Mouse (Mus musculus): Measurements from ENCODE around the gene Tinag. TPM values are rescaled to one million over a fixed set of nuclear protein-coding genes. Genes with fewer than 3 reads are reported as not detected.
"Not testable (repeated sequence)": the region's sequence is repeated elsewhere in the genome, so short reads cannot be mapped to it uniquely, and the experiment has no call there.

The Tinag gene
- polyA plus RNA-seq (2015; fragmentation: Nextera tagmentation; extraction: Ambion mirVana): 12.4 and 15.2 TPM in 2 replicates

DNA sequence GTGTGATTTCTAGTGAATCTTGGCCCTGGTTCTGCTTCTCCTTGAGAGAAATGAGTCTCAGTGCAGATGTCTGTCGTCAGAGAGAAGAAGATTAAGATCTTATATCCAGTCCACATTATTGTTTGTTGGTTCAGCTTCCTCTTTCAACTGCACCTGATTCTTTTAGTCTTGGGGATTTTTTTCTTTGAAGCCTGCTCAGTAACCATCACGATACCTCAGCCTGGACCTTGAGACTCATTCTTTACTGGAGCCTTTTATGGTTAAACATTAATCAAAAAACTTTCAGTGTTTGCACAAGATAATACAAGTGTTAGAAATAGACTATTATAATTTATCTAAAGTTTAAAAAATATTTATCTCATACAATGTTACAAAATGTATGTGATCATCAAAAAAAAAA, at the start of gene Tinag:
Gene Tinag, minus strand, starts transcription at position 210 of the 400 bp plus-strand sequence.
- Histone ChIP-seq H3K36me3 (no peaks in the 10 kb centered on the region), H3K4me1 (replicated peaks) (no peaks in the 10 kb centered on the region), H3K4me3 (replicated peaks) (peak within 1 kb of the TSS; percentile 22), H3K9me3 (no peaks in the 10 kb centered on the region), H3K27me3 (replicated peaks) (no peaks in the 10 kb centered on the region), H3K27ac (peak within 1 kb of the TSS; percentile 86), H3K4me2 (replicated peaks) (peak within 1 kb of the TSS; percentile 3; the same call in 1 of the 2 replicates), H3K9ac (no peak within 1 kb of the TSS)
- WGBS: 37% methylated on average over 2 of the region's 2 CpGs
- peak; percentile 88 for ATAC-seq

DNA sequence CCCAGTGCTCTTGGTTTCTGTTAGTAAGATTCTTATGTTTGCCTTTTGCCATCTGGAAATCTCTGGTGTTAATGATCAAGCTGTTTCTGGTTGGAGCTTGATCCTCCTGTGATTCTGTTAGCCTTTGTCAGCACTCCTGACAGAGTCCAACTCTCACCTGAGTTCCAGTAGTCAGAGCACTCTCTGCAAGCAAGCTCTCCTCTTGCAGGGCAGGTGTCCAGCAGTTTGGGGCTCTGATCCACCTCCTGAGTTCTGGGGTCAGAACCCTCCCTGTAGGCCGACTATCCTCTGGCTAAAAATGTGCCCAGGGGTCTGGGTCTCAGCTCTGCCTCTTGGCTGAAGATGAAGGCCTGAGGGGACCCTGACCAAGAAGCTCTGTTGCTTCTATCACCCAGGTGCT, 37.6 kb upstream of the Tinag start:
- H3K9me3 ChIP-seq; H3K4me2 ChIP-seq (replicated peaks); H3K9ac ChIP-seq; H3K4me3 ChIP-seq (replicated peaks); H3K27ac ChIP-seq; H3K36me3 ChIP-seq; H3K27me3 ChIP-seq (replicated peaks); H3K4me1 ChIP-seq (replicated peaks); ATAC-seq: not testable (repeated sequence)
- WGBS: 82% methylated on average over 1 of the region's 1 CpGs

DNA sequence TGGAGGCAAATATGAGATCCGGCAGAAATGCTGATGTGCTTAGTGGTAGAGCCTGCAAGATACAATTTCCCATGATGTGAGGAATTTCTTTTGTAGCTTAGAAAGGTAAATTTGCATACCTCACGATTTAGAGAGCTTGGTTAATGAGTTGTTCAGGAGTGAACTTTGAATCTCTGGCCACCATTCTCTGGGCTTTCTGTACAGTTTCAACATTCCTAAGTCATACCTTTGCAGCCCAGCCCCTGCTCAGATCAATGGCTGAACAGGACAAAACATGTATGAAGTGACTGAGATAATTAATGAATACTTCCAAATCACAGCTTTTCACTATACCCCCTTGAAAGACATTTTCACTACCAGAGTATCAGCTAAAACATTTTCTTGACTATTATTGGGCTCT, 26.1 kb upstream of the Tinag start:
- no peaks in the 10 kb centered on the region for H3K36me3 ChIP-seq
- no peak overlapping the region for H3K4me3 ChIP-seq (replicated peaks)
- H3K4me1 ChIP-seq (replicated peaks): no peaks in the 10 kb centered on the region
- no peak overlapping the region for H3K9ac ChIP-seq
- 59% methylated on average over 2 of the region's 2 CpGs for WGBS
- H3K27me3 ChIP-seq (replicated peaks): no peaks in the 10 kb centered on the region
- peak; percentile 77; the same call in 1 of the 2 replicates for ATAC-seq
- H3K4me2 ChIP-seq (replicated peaks): no peak overlapping the region
- no peaks in the 10 kb centered on the region for H3K9me3 ChIP-seq
- H3K27ac ChIP-seq: no peak overlapping the region

DNA sequence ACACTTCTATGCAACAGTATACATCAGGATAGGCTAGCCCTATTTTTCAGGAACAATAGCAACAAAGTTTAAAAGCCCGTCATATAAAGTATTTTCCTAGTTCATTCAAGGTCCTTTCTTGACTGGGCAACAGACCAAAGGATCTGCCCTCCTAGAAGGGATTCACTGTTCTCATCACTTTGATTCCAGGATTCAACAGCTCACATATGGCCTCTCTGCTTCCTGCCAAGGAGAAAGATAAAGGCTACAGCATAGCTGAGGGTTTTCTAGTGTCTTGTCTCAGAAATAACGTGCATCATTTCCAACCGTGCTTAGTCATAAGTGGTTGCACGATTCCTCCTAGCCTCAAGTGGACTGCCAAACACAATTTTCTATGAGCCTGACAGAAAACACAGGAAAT, 11.0 kb upstream of the Tinag start:
- no peak overlapping the region for H3K9ac ChIP-seq
- H3K4me1 ChIP-seq (replicated peaks): no peaks in the 10 kb centered on the region
- H3K9me3 ChIP-seq: no peaks in the 10 kb centered on the region
- H3K27me3 ChIP-seq (replicated peaks): no peaks in the 10 kb centered on the region
- no peak for ATAC-seq
- H3K27ac ChIP-seq: no peak overlapping the region
- WGBS: 57% methylated on average over 4 of the region's 4 CpGs
- no peaks in the 10 kb centered on the region for H3K36me3 ChIP-seq
- no peak overlapping the region for H3K4me3 ChIP-seq (replicated peaks)
- H3K4me2 ChIP-seq (replicated peaks): no peak overlapping the region

DNA sequence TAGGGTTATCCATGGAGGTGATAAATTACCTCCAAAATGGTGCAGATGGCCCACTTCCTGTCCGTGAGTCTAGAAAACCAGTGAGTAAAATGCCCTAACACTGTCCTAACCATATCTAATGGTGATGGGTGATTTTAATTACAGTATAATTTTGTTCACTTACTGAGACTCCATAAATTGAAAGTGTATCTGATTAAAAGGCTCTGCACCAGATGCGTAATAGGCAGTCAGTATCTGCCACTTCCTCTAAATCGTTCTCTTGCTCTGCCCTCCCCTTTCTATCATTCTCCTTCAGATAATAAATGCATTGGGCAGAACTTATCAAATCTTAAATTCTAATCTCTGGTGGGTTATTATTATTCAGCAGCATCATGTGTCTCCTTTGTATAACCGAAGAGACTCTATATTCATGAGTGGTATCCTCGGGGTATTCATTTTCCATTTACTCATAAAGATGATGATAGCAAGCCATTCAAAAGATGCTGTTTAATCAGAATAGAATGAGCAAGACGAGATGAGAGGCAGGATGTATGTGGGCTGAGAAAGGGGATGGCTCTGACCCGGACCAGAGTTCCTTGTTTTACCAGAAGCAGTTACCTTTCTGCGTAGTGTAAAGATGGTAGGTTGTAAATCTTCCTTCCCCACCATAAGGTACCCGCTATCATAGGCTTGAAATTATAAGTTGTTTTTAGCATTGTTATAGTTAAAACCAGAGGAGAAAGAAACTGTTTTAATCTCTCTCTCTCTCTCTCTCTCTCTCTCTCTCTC, 9.0 kb upstream of the Tinag start:
- Histone ChIP-seq H3K27ac (no peak overlapping the region), H3K4me1 (replicated peaks) (no peaks in the 10 kb centered on the region), H3K27me3 (replicated peaks) (no peaks in the 10 kb centered on the region), H3K36me3 (no peaks in the 10 kb centered on the region), H3K4me3 (replicated peaks) (no peak overlapping the region), H3K9ac (no peak overlapping the region), H3K9me3 (no peaks in the 10 kb centered on the region), H3K4me2 (replicated peaks) (no peak overlapping the region)
- 75% methylated on average over 9 of the region's 9 CpGs for WGBS
- ATAC-seq: no peak

DNA sequence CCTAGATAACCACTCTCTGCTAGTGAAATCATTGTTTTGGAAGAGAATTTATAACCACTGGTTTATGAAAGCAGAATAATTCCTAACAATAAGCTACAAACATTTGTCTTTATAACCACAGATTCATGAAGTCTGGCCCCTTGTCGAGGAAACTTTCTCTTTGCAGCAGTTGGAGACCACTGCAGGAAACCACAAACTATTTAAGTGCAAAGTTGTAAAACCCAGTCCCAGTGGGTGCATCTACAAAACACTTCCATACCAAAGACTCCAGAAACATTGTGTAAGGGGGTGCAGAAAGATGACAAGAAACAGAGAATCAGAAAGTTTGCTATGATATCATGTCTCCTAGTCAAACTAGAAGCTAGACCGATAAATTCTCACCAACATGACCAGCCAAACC, 5.8 kb upstream of the Tinag start:
- Histone ChIP-seq H3K4me2 (replicated peaks) (no peak overlapping the region), H3K27ac (no peak overlapping the region), H3K36me3 (no peaks in the 10 kb centered on the region), H3K27me3 (replicated peaks) (no peaks in the 10 kb centered on the region), H3K4me3 (replicated peaks) (no peak overlapping the region), H3K4me1 (replicated peaks) (no peaks in the 10 kb centered on the region), H3K9ac (no peak overlapping the region), H3K9me3 (no peaks in the 10 kb centered on the region)
- no peak for ATAC-seq
- 71% methylated on average over 2 of the region's 2 CpGs for WGBS

DNA sequence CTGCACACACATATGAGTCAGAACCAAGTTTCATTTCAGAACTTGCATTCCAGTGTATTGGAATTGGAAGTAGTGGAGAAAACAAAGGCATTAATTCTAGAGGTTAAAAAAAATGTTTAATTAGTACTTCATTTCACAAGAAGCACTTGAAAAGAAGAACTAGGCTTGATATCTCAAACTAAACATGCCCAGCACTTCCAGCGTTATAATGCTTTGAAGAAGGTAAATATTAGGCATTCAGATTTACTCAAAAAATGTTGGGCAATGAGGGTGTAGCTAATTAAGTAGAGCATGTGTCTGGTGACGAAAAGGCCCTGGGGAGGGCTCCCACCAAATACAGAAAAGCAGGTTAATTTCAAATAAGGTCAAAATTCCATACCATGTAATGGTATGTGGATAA, 4.1 kb upstream of the Tinag start:
- no peaks in the 10 kb centered on the region for H3K27me3 ChIP-seq (replicated peaks)
- no peak overlapping the region for H3K9ac ChIP-seq
- H3K4me3 ChIP-seq (replicated peaks): no peak overlapping the region
- H3K4me2 ChIP-seq (replicated peaks): no peak overlapping the region
- WGBS: 71% methylated on average over 2 of the region's 2 CpGs
- no peaks in the 10 kb centered on the region for H3K36me3 ChIP-seq
- H3K4me1 ChIP-seq (replicated peaks): no peaks in the 10 kb centered on the region
- no peak for ATAC-seq
- H3K9me3 ChIP-seq: no peaks in the 10 kb centered on the region
- H3K27ac ChIP-seq: no peak overlapping the region

DNA sequence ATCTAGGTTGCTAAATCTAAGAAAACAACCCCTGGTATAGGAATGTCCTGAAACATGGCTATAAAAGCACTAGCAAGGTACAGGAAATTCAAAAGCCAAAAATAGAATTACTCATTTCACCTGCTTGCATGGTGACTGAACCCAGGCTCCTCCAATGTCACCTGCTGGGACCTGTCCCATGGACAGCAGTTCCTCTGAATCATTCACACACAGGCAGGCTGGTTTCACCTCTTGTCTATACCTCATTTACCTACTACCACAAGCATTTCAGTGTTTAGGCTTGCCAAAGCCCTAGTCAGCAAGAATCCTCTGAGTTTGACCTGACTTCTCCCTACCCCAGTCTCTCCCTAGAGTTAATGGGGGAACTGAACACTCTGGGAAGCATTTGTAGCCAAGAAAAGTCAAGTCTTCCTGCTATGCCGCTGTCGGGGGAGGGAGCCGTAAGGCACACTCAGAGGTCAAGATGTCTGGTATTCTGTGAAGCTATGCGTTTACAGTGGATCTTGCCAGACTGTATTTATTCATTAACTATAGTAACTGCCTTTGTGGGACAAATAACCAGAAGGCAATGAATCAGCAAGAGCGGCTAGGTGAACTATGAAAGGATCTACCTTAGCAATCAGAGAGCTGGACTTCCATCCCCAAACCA, 597 bp upstream of the Tinag start:
- H3K9me3 ChIP-seq: no peaks in the 10 kb centered on the region
- no peak overlapping the region for H3K9ac ChIP-seq
- WGBS: 43% methylated on average over 5 of the region's 5 CpGs
- H3K4me1 ChIP-seq (replicated peaks): no peaks in the 10 kb centered on the region
- H3K4me2 ChIP-seq (replicated peaks): no peak overlapping the region; the same call in 1 of the 2 replicates
- no peaks in the 10 kb centered on the region for H3K27me3 ChIP-seq (replicated peaks)
- H3K27ac ChIP-seq: peak overlapping the region; percentile 86
- no peak overlapping the region for H3K4me3 ChIP-seq (replicated peaks)
- no peaks in the 10 kb centered on the region for H3K36me3 ChIP-seq
- ATAC-seq: peak; percentile 78

DNA sequence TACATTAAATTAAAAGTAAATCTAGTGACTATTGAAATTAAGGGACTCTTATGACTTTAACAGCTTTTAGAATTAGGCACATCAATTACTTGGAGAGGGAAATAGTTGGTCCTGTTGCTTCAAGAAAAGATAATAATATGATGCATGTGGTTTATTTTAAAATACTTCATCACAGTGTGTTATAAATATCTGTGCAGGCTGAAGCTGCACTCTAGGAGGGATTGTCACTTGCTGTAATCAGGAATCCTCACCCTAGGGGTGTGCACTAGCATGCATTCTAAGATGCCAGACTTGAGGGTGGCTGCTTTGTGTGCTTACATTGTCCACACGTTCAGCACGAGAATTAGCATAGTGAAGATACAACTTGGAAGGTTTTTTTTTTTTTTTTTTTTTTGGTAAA, 10.2 kb downstream of the Tinag start:
- no peak for ATAC-seq
- WGBS: 69% methylated on average over 2 of the region's 2 CpGs
- Histone ChIP-seq H3K9ac (no peak overlapping the region), H3K4me3 (replicated peaks) (no peak overlapping the region), H3K27me3 (replicated peaks) (no peaks in the 10 kb centered on the region), H3K9me3 (no peaks in the 10 kb centered on the region), H3K4me2 (replicated peaks) (no peak overlapping the region), H3K4me1 (replicated peaks) (no peaks in the 10 kb centered on the region), H3K27ac (no peak overlapping the region), H3K36me3 (no peaks in the 10 kb centered on the region)

DNA sequence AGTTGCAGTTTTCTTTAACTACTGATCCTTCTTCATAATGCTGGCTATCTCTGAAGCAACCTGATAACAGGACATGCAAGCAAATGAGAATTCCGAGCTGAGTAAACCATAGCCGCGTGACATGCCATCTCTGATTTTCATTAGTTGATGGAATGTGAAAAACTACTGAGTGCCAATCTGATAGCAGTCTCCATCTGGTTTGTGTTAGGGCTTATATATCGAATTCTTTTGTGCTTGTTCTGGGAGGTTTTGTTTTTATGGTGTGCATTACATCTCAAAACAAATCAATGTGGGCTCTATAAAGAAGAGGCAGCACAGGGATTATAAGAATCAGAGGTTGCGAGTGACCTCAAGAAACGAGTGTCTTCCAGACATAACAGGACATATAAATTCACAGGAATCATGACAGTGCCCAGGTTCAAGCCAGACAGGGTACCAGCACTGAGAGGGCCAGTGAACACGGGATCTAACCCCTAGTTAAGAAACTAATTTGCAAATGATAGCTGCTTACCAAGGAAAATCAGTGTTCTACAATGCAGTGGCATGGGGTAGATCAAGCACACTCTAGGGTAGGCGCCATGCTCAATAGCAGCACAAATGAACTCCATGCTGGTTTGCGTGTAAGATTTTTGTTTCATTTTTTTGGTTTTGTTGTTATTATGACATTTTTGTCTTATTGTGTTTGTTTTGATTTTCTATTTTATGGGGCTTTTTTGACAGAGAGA, 13.0 kb downstream of the Tinag start:
- Histone ChIP-seq H3K36me3 (no peaks in the 10 kb centered on the region), H3K4me1 (replicated peaks) (no peaks in the 10 kb centered on the region), H3K9me3 (no peaks in the 10 kb centered on the region), H3K4me3 (replicated peaks) (no peak overlapping the region), H3K27me3 (replicated peaks) (no peaks in the 10 kb centered on the region), H3K9ac (no peak overlapping the region), H3K27ac (no peak overlapping the region), H3K4me2 (replicated peaks) (no peak overlapping the region)
- ATAC-seq: no peak
- 64% methylated on average over 9 of the region's 9 CpGs for WGBS

DNA sequence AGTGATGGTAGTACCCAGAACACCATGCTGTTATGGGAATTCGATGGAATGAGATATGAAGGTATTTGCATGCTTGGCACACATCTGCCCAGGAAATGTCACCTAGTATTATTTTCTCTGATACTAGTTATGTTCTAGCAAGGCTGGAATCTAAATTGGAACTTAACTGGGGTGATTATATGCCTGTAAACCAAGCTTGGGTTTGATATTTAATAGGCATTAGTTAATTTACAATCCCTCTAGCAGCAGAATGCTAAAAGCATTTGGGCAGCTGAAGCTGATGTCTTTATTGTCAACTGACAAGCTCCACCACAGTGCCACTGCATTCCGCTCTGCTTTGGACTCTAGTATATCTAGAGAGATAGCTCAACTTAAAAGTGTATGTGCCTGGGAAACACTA, 20.3 kb downstream of the Tinag start:
- Histone ChIP-seq H3K36me3 (no peaks in the 10 kb centered on the region), H3K27ac (no peak overlapping the region), H3K4me2 (replicated peaks) (no peak overlapping the region), H3K4me1 (replicated peaks) (no peaks in the 10 kb centered on the region), H3K9me3 (no peaks in the 10 kb centered on the region), H3K27me3 (replicated peaks) (no peaks in the 10 kb centered on the region), H3K9ac (no peak overlapping the region), H3K4me3 (replicated peaks) (no peak overlapping the region)
- WGBS: 78% methylated on average over 2 of the region's 2 CpGs
- no peak for ATAC-seq

DNA sequence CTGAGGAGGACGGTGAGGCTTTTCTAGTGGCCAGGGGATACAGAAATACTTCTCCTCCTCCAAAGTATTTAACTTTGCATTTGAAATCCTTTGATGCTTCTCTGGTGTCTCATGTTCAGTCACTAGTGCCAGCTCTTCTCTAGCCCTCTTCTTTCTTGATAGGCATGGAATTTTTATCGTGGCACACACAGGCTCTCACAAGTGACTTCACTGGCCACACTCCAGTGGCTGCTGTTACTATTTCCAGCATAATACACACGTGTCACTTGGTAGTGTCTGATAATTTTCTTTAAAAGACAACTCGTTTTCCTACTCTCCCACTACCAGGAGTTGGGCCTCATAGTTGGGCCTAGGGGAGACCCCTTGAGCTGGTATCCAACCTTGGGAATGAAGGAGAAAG, 26.7 kb downstream of the Tinag start:
- Histone ChIP-seq H3K27ac (no peak overlapping the region), H3K4me2 (replicated peaks) (no peak overlapping the region), H3K27me3 (replicated peaks) (no peaks in the 10 kb centered on the region), H3K4me1 (replicated peaks) (no peaks in the 10 kb centered on the region), H3K9ac (no peak overlapping the region), H3K9me3 (no peaks in the 10 kb centered on the region), H3K36me3 (no peaks in the 10 kb centered on the region), H3K4me3 (replicated peaks) (no peak overlapping the region)
- ATAC-seq: no peak
- 77% methylated on average over 4 of the region's 4 CpGs for WGBS
